Mouse (Mus musculus): ENCODE data around the gene Cdh12. TPM values are rescaled to one million over a fixed set of nuclear protein-coding genes. Genes with fewer than 3 reads are reported as not detected.

Gene Cdh12
- 0.05 TPM in 1 of 2 replicates, not detected in the other for polyA plus RNA-seq (2016; fragmentation: Nextera tagmentation; extraction: Ambion mirVana)

DNA sequence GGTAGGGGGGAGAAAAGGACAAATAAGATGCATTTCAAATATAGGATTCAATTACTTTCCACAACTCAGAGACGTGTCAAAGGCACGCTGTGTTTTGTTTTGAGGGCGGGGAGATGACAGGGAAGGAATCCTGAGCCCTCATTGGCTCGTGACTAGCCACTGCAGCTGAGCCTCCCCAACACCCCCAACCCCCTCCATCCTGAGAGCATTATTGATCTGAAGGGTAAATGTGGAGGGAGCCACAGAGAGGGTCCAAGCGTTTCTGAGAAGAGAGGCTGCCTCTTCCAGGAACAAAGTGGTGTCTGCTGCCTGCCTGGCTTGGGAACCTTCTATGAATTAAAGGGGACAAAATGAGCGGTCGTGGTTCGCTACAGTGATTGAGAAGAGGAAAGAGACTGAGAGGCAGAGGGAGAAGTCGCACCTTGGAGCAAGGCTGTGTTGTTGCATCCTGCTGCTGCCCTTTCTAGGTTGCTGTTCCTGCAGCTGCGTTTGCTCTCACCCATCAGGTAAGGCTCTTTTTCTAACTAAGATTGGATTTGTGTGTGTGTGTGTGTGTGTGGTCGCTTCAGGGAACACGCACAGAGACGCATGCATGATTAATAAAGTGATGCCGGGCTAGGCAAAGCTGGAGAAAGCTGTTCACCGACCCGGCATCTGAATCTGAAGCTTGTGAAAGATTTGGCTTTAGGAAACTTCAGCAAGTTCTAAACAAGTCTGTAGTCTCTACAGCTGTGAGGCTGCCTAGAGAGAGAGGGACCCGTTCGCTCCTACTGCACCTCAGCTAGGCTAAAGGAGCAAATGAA is at the start of gene Cdh12:
Cdh12 (plus strand) TSS at position 405 of the 803 bp plus-strand sequence.
- no peaks in the 10 kb centered on the region for H3K27me3 ChIP-seq (replicated peaks)
- H3K4me1 ChIP-seq (replicated peaks): no peaks in the 10 kb centered on the region
- no peaks in the 10 kb centered on the region for H3K36me3 ChIP-seq
- no peaks in the 10 kb centered on the region for H3K9me3 ChIP-seq (replicated peaks)
- H3K27ac ChIP-seq (ENCODE audit: poor library complexity, severe bottlenecking): no peak within 1 kb of the TSS
- H3K9ac ChIP-seq: peak within 1 kb of the TSS; percentile 34; the same call in 1 of the 2 replicates
- peak within 1 kb of the TSS; percentile 75 for H3K4me2 ChIP-seq
- H3K4me3 ChIP-seq: peak within 1 kb of the TSS; percentile 41
- WGBS: 13% methylated on average over 18 of the region's 18 CpGs
- no peak for ATAC-seq (ENCODE audit: insufficient number of reproducible peaks, low FRiP score)

DNA sequence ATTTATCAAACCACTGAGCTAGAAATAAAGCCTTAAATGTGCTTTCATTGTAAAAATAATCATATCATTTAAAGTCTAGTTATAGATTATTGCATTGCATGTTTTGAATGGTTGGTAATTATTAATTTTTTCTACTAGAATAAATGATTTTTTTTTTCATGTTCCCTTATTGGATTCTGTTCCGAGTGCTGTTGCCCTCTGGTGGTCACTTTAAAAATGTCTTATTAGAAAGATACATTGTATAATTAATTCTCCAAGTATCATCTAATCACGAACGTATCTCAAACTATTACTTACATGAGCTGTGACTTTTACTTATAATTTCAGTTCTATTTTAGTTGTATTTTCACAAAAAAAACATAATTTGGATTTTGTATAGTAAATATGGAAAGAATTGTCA is 45.5 kb upstream of the Cdh12 start:
- H3K4me3 ChIP-seq: no peak overlapping the region
- H3K9me3 ChIP-seq (replicated peaks): no peaks in the 10 kb centered on the region
- no peak overlapping the region for H3K4me2 ChIP-seq
- no peaks in the 10 kb centered on the region for H3K27me3 ChIP-seq (replicated peaks)
- WGBS: 42% methylated on average over 3 of the region's 3 CpGs
- no peak overlapping the region for H3K27ac ChIP-seq (ENCODE audit: poor library complexity, severe bottlenecking)
- H3K36me3 ChIP-seq: no peaks in the 10 kb centered on the region
- ATAC-seq (ENCODE audit: insufficient number of reproducible peaks, low FRiP score): no peak
- H3K4me1 ChIP-seq (replicated peaks): no peaks in the 10 kb centered on the region
- H3K9ac ChIP-seq: no peak overlapping the region

GRCm38 (mm10) chr15:20413397-20413796 is 35.7 kb upstream of the Cdh12 start:
- H3K4me2 ChIP-seq: no peak overlapping the region
- WGBS: 79% methylated on average over 1 of the region's 1 CpGs
- H3K4me3 ChIP-seq: no peak overlapping the region
- no peaks in the 10 kb centered on the region for H3K9me3 ChIP-seq (replicated peaks)
- no peak overlapping the region for H3K27ac ChIP-seq (ENCODE audit: poor library complexity, severe bottlenecking)
- no peaks in the 10 kb centered on the region for H3K27me3 ChIP-seq (replicated peaks)
- no peaks in the 10 kb centered on the region for H3K36me3 ChIP-seq
- ATAC-seq (ENCODE audit: insufficient number of reproducible peaks, low FRiP score): no peak
- H3K4me1 ChIP-seq (replicated peaks): no peaks in the 10 kb centered on the region
- H3K9ac ChIP-seq: no peak overlapping the region

DNA sequence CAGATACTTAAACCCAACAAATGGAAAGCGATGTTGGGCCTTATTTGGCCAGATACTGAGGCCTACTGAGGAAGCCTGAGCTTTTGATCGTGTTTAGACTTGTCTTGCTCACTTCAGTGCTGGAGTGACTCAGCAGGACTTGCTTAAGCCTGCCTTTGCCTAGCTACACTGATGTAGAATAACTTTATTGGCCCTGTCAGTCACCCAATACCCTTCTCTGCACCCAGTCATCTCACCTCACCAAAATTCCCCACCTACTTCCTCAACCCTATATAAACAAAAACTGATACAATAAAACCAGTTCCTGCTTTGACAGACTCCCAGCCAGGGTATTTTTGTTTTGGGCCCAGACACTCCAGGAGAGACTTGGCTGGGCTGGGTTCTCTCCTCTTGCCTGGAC is 12.7 kb upstream of the Cdh12 start:
- Histone ChIP-seq H3K9ac (no peak overlapping the region), H3K27me3 (replicated peaks) (no peaks in the 10 kb centered on the region), H3K4me2 (no peak overlapping the region), H3K36me3 (no peaks in the 10 kb centered on the region), H3K4me1 (replicated peaks) (no peaks in the 10 kb centered on the region), H3K4me3 (no peak overlapping the region), H3K27ac (ENCODE audit: poor library complexity, severe bottlenecking) (no peak overlapping the region), H3K9me3 (replicated peaks) (no peaks in the 10 kb centered on the region)
- 50% methylated on average over 2 of the region's 2 CpGs for WGBS
- no peak for ATAC-seq (ENCODE audit: insufficient number of reproducible peaks, low FRiP score)

GRCm38 (mm10) chr15:20450558-20450957 is 1.5 kb downstream of the Cdh12 start:
- no peaks in the 10 kb centered on the region for H3K36me3 ChIP-seq
- H3K27ac ChIP-seq (ENCODE audit: poor library complexity, severe bottlenecking): no peak overlapping the region
- no peaks in the 10 kb centered on the region for H3K4me1 ChIP-seq (replicated peaks)
- no peak overlapping the region for H3K4me3 ChIP-seq
- ATAC-seq (ENCODE audit: insufficient number of reproducible peaks, low FRiP score): no peak
- H3K9me3 ChIP-seq (replicated peaks): no peaks in the 10 kb centered on the region
- H3K4me2 ChIP-seq: no peak overlapping the region
- H3K27me3 ChIP-seq (replicated peaks): no peaks in the 10 kb centered on the region
- H3K9ac ChIP-seq: no peak overlapping the region
- WGBS: 69% methylated on average over 5 of the region's 5 CpGs

DNA sequence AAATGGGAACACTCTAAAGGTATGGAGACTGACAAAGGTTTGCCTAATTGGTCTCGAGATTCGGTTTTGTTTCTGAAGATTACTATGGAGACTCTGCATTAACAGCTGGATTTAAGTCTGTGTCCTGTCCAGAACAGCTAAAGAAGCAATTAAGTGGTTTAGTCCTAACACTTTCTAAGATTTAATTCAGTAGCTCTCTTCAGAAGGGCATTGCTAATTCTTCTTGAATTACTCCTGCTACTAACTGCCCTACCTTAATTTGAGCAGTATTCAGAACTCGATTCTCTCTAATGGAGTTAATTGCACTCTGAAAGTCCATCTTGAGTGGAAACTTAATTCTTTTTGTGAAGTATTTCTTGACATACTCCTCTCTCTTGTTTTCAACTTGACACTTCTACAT is 9.4 kb downstream of the Cdh12 start:
- Histone ChIP-seq H3K4me2 (no peak overlapping the region), H3K9ac (no peak overlapping the region), H3K27me3 (replicated peaks) (no peaks in the 10 kb centered on the region), H3K36me3 (no peaks in the 10 kb centered on the region), H3K9me3 (replicated peaks) (no peaks in the 10 kb centered on the region), H3K4me3 (no peak overlapping the region), H3K27ac (ENCODE audit: poor library complexity, severe bottlenecking) (no peak overlapping the region), H3K4me1 (replicated peaks) (no peaks in the 10 kb centered on the region)
- 75% methylated on average over 3 of the region's 3 CpGs for WGBS
- ATAC-seq (ENCODE audit: insufficient number of reproducible peaks, low FRiP score): no peak

DNA sequence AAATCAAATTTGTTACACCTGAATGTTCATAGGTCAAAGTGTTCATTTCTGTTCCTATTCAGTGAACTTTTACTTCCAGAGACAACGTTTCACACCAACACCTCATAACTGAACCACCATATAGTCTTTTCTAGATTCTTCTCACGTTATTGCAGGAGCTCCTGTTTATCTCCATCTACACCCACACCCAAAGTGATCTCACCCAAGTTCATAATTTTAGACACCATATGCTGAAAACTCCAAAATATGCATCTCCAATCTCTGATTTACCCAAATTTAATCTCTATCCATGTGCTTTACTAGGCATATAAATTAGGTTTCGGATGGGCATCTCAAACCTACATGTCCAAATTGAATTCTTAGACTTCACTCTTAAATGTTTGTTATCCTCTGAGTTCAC is 13.4 kb downstream of the Cdh12 start:
- Histone ChIP-seq H3K9me3 (replicated peaks) (no peaks in the 10 kb centered on the region), H3K27ac (ENCODE audit: poor library complexity, severe bottlenecking) (no peak overlapping the region), H3K9ac (no peak overlapping the region), H3K4me2 (no peak overlapping the region), H3K4me3 (no peak overlapping the region), H3K4me1 (replicated peaks) (no peaks in the 10 kb centered on the region), H3K27me3 (replicated peaks) (no peaks in the 10 kb centered on the region), H3K36me3 (no peaks in the 10 kb centered on the region)
- ATAC-seq (ENCODE audit: insufficient number of reproducible peaks, low FRiP score): no peak
- WGBS: 75% methylated on average over 3 of the region's 3 CpGs

DNA sequence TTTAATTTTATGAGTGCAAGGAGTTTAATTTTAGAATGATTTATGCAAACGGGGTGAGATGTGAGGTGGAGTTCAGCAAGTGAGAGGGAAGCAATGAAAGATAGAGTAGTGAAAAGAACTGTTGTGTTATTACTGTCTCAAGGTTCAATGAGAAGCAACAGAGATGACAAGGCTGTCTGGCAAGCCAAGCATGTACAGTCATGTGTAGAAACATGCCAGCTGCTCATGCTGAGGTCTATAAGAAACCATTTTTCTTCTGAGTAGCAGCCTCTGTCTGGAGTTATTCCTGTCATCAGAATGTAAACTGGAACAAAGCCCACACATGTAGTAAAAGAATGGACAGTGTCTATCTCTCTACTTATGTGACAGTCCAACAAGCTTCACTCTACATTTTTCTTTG is 14.5 kb downstream of the Cdh12 start:
- no peak overlapping the region for H3K27ac ChIP-seq (ENCODE audit: poor library complexity, severe bottlenecking)
- no peaks in the 10 kb centered on the region for H3K27me3 ChIP-seq (replicated peaks)
- no peaks in the 10 kb centered on the region for H3K4me1 ChIP-seq (replicated peaks)
- H3K36me3 ChIP-seq: no peaks in the 10 kb centered on the region
- no peak overlapping the region for H3K9ac ChIP-seq
- 50% methylated on average over 1 of the region's 1 CpGs for WGBS
- ATAC-seq (ENCODE audit: insufficient number of reproducible peaks, low FRiP score): no peak
- no peak overlapping the region for H3K4me2 ChIP-seq
- no peak overlapping the region for H3K4me3 ChIP-seq
- no peaks in the 10 kb centered on the region for H3K9me3 ChIP-seq (replicated peaks)

DNA sequence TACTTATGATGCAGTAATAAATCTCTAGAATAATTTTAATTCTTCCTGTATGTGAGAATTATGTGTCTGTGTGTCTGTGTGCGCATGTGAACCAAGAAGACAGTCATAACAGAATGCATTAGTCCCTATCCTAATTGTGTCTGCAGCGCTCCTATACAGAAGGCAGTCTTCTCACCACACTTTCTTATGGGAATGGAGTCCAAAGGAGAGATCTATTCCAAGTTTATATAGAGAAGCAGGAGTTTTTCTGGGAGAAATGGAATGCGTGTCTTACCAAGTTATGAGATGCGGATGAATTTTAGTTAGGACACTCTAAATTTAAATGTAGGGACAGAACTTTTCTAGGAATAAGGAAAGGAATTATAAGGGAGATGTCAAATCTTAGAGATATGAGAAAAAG is 101.9 kb downstream of the Cdh12 start:
- Histone ChIP-seq H3K4me3 (no peak overlapping the region), H3K27me3 (replicated peaks) (no peaks in the 10 kb centered on the region), H3K9me3 (replicated peaks) (no peaks in the 10 kb centered on the region), H3K27ac (ENCODE audit: poor library complexity, severe bottlenecking) (no peak overlapping the region), H3K36me3 (no peaks in the 10 kb centered on the region), H3K9ac (no peak overlapping the region), H3K4me2 (no peak overlapping the region), H3K4me1 (replicated peaks) (no peaks in the 10 kb centered on the region)
- ATAC-seq (ENCODE audit: insufficient number of reproducible peaks, low FRiP score): no peak
- 81% methylated on average over 4 of the region's 4 CpGs for WGBS

GRCm38 (mm10) chr15:20571012-20571411 is 121.9 kb downstream of the Cdh12 start:
- Histone ChIP-seq H3K9me3 (replicated peaks) (no peaks in the 10 kb centered on the region), H3K4me2 (no peak overlapping the region), H3K9ac (no peak overlapping the region), H3K4me1 (replicated peaks) (no peaks in the 10 kb centered on the region), H3K27ac (ENCODE audit: poor library complexity, severe bottlenecking) (no peak overlapping the region), H3K36me3 (no peaks in the 10 kb centered on the region), H3K4me3 (no peak overlapping the region), H3K27me3 (replicated peaks) (no peaks in the 10 kb centered on the region)
- ATAC-seq (ENCODE audit: insufficient number of reproducible peaks, low FRiP score): no peak
- WGBS: 86% methylated on average over 4 of the region's 4 CpGs

DNA sequence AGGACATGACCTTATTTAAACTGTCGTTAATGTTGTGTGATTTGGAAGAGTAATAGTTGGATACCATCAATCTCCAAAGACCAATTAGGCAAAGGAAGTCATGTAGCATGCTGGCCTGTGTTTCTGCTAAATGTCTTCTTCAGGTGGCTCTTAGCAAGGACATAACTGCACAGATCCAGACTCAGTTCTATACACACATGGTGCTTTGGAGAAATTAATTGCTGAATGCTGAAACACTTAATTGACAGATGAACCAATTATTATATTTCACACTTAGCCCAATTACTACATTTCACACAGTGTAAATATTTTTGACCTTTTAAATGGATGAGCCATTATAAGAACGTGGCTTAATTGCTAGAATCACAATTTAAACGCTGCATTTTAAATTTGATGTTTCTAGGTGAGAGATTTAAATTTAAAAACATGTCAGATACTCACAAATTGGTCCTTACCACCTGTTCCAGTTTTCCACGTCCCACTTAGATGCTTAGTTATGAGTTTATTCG is 133.6 kb downstream of the Cdh12 start:
- no peaks in the 10 kb centered on the region for H3K9me3 ChIP-seq (replicated peaks)
- H3K4me1 ChIP-seq (replicated peaks): no peaks in the 10 kb centered on the region
- no peak overlapping the region for H3K4me2 ChIP-seq
- 64% methylated on average over 5 of the region's 5 CpGs for WGBS
- H3K36me3 ChIP-seq: no peaks in the 10 kb centered on the region
- H3K27me3 ChIP-seq (replicated peaks): no peaks in the 10 kb centered on the region
- no peak overlapping the region for H3K27ac ChIP-seq (ENCODE audit: poor library complexity, severe bottlenecking)
- no peak for ATAC-seq (ENCODE audit: insufficient number of reproducible peaks, low FRiP score)
- H3K4me3 ChIP-seq: no peak overlapping the region
- H3K9ac ChIP-seq: no peak overlapping the region

DNA sequence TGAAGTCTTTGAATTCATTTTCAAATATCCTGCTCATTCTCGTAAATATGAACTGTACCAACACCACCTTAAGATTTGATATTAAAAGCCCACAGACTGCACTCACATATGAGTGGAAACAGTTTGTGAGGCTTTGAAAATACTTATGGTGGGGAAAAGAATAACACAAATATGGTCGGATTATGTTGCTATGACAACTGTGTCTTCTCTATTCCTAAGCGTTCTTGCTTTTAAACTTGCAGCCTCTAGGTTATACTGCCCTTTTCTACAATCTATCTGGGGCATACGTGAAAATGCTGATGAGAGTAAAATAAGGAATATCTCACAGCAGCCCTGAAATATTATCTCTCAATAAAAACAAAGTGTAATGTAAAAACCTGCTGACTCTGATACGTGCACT is 142.5 kb downstream of the Cdh12 start:
- Histone ChIP-seq H3K27me3 (replicated peaks) (no peaks in the 10 kb centered on the region), H3K9ac (no peak overlapping the region), H3K4me2 (no peak overlapping the region), H3K4me1 (replicated peaks) (no peaks in the 10 kb centered on the region), H3K27ac (ENCODE audit: poor library complexity, severe bottlenecking) (no peak overlapping the region), H3K9me3 (replicated peaks) (no peaks in the 10 kb centered on the region), H3K4me3 (no peak overlapping the region), H3K36me3 (no peaks in the 10 kb centered on the region)
- WGBS: 72% methylated on average over 5 of the region's 5 CpGs
- ATAC-seq (ENCODE audit: insufficient number of reproducible peaks, low FRiP score): no peak
